Mouse (Mus musculus) CH12.LX (cell line): ENCODE data around the gene Fkbp15. TPM values are rescaled to one million over a fixed set of nuclear protein-coding genes. Genes with fewer than 3 reads are reported as not detected.

ENCODE experiments used
- DNase-seq: peaks from one replicate; pipeline ENCODE4 v3.0.0-alpha.2; 2013; ENCODE audit errors: extremely low read depth
- H3K27ac ChIP-seq: 2 replicates; pipeline ENCODE4 v1.5.1; 2012; ENCODE audit warnings: low read depth, mild to moderate bottlenecking, control low read depth, moderate library complexity; ENCODE audit not compliant: insufficient read depth
- H3K27me3 ChIP-seq: replicated peaks from 2 replicates; pipeline ENCODE3; 2012; ENCODE audit warnings: inconsistent platforms
- H3K36me3 ChIP-seq, 2 experiments: replicated peaks in 1 of 2; 2 replicates each; pipeline versions ENCODE3 to v1.6.1; 2012; ENCODE audit warnings: inconsistent platforms in 1 of 2, low read length in 1 of 2, mild to moderate bottlenecking in 1 of 2, mixed read lengths in 1 of 2, moderate library complexity in 1 of 2; ENCODE audit not compliant: control insufficient read depth in 1 of 2, insufficient read depth in 1 of 2
- H3K4me1 ChIP-seq, 2 experiments: 2 replicates each; pipeline ENCODE4 v1.6.1; 2012; ENCODE audit warnings: inconsistent platforms in 1 of 2, moderate library complexity in 1 of 2; ENCODE audit not compliant: insufficient read depth in 2 of 2, control insufficient read depth in 1 of 2
- H3K4me2 ChIP-seq: 2 replicates; pipeline ENCODE4 v1.6.1; 2012; ENCODE audit warnings: low read depth, mild to moderate bottlenecking, control low read depth; ENCODE audit not compliant: poor library complexity, insufficient read depth, severe bottlenecking
- H3K4me3 ChIP-seq, 3 experiments: fragments of 150-350 bp in 1 of 3; sonication (generic) in 1 of 3; replicated peaks in 1 of 3; 2 replicates each; pipeline versions ENCODE3 to v1.5.1; 2011 to 2012; ENCODE audit warnings: low read depth in 2 of 3, low read length in 2 of 3, mild to moderate bottlenecking in 2 of 3, moderate library complexity in 2 of 3, control low read depth in 1 of 3, improper control_type of control experiment in 1 of 3, inconsistent platforms in 1 of 3, mixed read lengths in 1 of 3; ENCODE audit not compliant: poor library complexity in 1 of 3
- H3K79me2 ChIP-seq: replicated peaks from 2 replicates; pipeline ENCODE4 v1.6.1; 2012; ENCODE audit warnings: mild to moderate bottlenecking, moderate library complexity; ENCODE audit not compliant: control insufficient read depth, poor library complexity, insufficient read depth, severe bottlenecking; ENCODE audit errors: extremely low read depth
- H3K9ac ChIP-seq: 2 replicates; pipeline ENCODE4 v1.6.1; 2012; ENCODE audit warnings: low read depth, mild to moderate bottlenecking, control low read depth, moderate library complexity; ENCODE audit not compliant: insufficient read depth
- H3K9me3 ChIP-seq: replicated peaks from 2 replicates; pipeline ENCODE3; 2012; ENCODE audit warnings: low read length, inconsistent platforms, mixed read lengths
- BHLHE40 ChIP-seq: IDR thresholded peaks from 2 replicates; pipeline ENCODE4 v1.6.1; 2011; ENCODE audit warnings: mild to moderate bottlenecking, low read depth, low read length, improper control_type of control experiment
- CHD1 ChIP-seq: IDR thresholded peaks from 2 replicates; pipeline ENCODE4 v1.6.1; 2012; ENCODE audit warnings: low read depth, low read length, improper control_type of control experiment, inconsistent platforms
- E2F4 ChIP-seq: IDR thresholded peaks from 2 replicates; pipeline ENCODE4 v1.6.1; 2011; ENCODE audit warnings: low read depth, low read length, improper control_type of control experiment; ENCODE audit not compliant: insufficient replicate concordance
- ELF1 ChIP-seq: IDR thresholded peaks from 2 replicates; pipeline ENCODE4 v1.6.1; 2014; ENCODE audit warnings: low read depth, mild to moderate bottlenecking, inconsistent platforms, low read length, improper control_type of control experiment
- ETS1 ChIP-seq: conservative IDR thresholded peaks from 2 replicates; pipeline ENCODE4 v1.6.1; 2012; ENCODE audit warnings: low read depth, mild to moderate bottlenecking, inconsistent platforms, low read length, improper control_type of control experiment, moderate library complexity
- JUN ChIP-seq: IDR thresholded peaks from 2 replicates; pipeline ENCODE4 v1.6.1; 2011; ENCODE audit warnings: low read depth, mild to moderate bottlenecking, low read length, improper control_type of control experiment, moderate library complexity; ENCODE audit not compliant: insufficient read depth
- JUND ChIP-seq: conservative IDR thresholded peaks from 2 replicates; pipeline ENCODE4 v1.6.1; 2011; ENCODE audit warnings: low read depth, low read length, improper control_type of control experiment
- MAFK ChIP-seq: IDR thresholded peaks from 2 replicates; pipeline ENCODE4 v1.6.1; 2011; ENCODE audit warnings: low read length, improper control_type of control experiment; ENCODE audit not compliant: insufficient replicate concordance
- MAX ChIP-seq: IDR thresholded peaks from 2 replicates; pipeline ENCODE4 v1.6.1; 2011; ENCODE audit warnings: low read length, improper control_type of control experiment
- MXI1 ChIP-seq: IDR thresholded peaks from 2 replicates; pipeline ENCODE4 v1.6.1; 2011; ENCODE audit warnings: mild to moderate bottlenecking, low read depth, low read length, improper control_type of control experiment
- NELFE ChIP-seq: IDR thresholded peaks from 2 replicates; pipeline ENCODE4 v1.6.1; 2011; ENCODE audit warnings: low read depth, low read length, improper control_type of control experiment
- NRF1 ChIP-seq: IDR thresholded peaks from 2 replicates; pipeline ENCODE4 v1.6.1; 2014; ENCODE audit warnings: low read depth, mild to moderate bottlenecking, inconsistent platforms, low read length, improper control_type of control experiment, moderate library complexity
- POLR2A ChIP-seq: IDR thresholded peaks from 2 replicates; pipeline ENCODE4 v1.6.1; 2011; ENCODE audit warnings: low read depth, mild to moderate bottlenecking, improper control_type of control experiment, low read length
- POLR2AphosphoS2 ChIP-seq: IDR thresholded peaks from 2 replicates; pipeline ENCODE4 v1.6.1; 2011; ENCODE audit warnings: low read depth, low read length, improper control_type of control experiment
- RCOR1 ChIP-seq: conservative IDR thresholded peaks from 2 replicates; pipeline ENCODE4 v1.6.1; 2012; ENCODE audit warnings: low read depth, mild to moderate bottlenecking, inconsistent platforms, low read length, improper control_type of control experiment
- TCF12 ChIP-seq: IDR thresholded peaks from 2 replicates; pipeline ENCODE4 v1.6.1; 2014; ENCODE audit warnings: low read depth, mild to moderate bottlenecking, inconsistent platforms, low read length, improper control_type of control experiment
- UBTF ChIP-seq: IDR thresholded peaks from 2 replicates; pipeline ENCODE4 v1.6.1; 2012; ENCODE audit warnings: low read depth, mild to moderate bottlenecking, inconsistent platforms, low read length, improper control_type of control experiment, moderate library complexity
- USF2 ChIP-seq: conservative IDR thresholded peaks from 2 replicates; pipeline ENCODE4 v1.6.1; 2011; ENCODE audit warnings: low read depth, low read length, improper control_type of control experiment
- ZNF384 ChIP-seq: IDR thresholded peaks from 2 replicates; pipeline ENCODE4 v1.6.1; 2012; ENCODE audit warnings: low read depth, low read length, improper control_type of control experiment, inconsistent platforms
- dilution Hi-C: fragments of 300-500 bp; cut with MboI; formaldehyde crosslinking; loops from 2 replicates; pipeline ENCODE4 v1.14.3; 2020; ENCODE audit warnings: low sequenced_read_pairs; ENCODE audit not compliant: extremely low pct_unique_long_range_greater_than_20kb, extremely low pct_ligation_motif_present
- in situ Hi-C: fragments of 300-500 bp; cut with MboI; formaldehyde crosslinking; loops from 3 replicates; pipeline ENCODE4 v1.14.3; 2019; ENCODE audit warnings: low sequenced_read_pairs, low pct_ligation_motif_present, low pct_unique_long_range_greater_than_20kb, mixed read lengths
- polyA plus RNA-seq: library from polyadenylated mRNA; unstranded; fragments of >175 nt; gene quantifications from 2 replicates; pipeline ENCODE4 v1.2.1, GENCODE M21; 2012; ENCODE audit warnings: low read depth; ENCODE audit not compliant: insufficient read length
- total RNA-seq, 2 experiments: library from RNA; depleted of rRNA; stranded (reverse); fragments of 300-350 nt in 1 of 2; fragments of >200 nt in 1 of 2; gene quantifications; 2 replicates each; pipeline ENCODE4 v1.2.3; 2012 to 2014

The Fkbp15 gene
- total and polyA plus RNA-seq, 3 experiments: 24.0 to 35.1 (median 30.4) TPM

DNA sequence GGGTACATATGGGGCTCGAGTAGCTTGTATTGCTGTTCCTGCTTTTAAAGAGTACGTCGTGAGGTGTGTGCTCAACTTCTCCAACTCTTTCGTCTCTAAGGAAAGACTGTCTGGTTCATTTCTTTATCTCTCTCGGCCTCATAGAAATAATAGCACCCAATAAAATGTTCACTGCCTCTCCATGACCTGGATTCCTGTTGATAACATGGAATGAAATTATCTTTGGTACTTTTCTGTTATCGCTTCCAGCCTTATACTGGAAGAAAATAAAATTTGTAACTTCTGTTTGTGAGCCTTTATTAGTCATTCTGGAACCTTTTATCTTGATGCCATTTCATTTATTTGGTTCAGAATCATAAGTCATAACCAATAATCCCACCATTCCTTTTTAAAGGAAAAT lies 22.9 kb upstream of the Fkbp15 start:
- Histone ChIP-seq H3K4me2 (no peak overlapping the region), H3K79me2 (no peaks in the 10 kb centered on the region; the same call in 1 of the 2 replicates), H3K27ac (no peak overlapping the region), H3K9me3 (no peaks in the 10 kb centered on the region), H3K9ac (no peak overlapping the region)
- in situ Hi-C loops: no loop called here
- no peak for DNase-seq
- TF ChIP-seq POLR2AphosphoS2 (no peak), CHD1 (no peak)
- TF ChIP-seq, all 38 proteins: peak for 0
- Histone ChIP-seq H3K36me3 (peaks cover 11 to 44% of the 10 kb centered on the region in 2 experiments), H3K4me3 (no peak overlapping the region), H3K27me3 (no peaks in the 10 kb centered on the region), H3K4me1 (no peaks in the 10 kb centered on the region)
- dilution Hi-C loops: no loop called here

DNA sequence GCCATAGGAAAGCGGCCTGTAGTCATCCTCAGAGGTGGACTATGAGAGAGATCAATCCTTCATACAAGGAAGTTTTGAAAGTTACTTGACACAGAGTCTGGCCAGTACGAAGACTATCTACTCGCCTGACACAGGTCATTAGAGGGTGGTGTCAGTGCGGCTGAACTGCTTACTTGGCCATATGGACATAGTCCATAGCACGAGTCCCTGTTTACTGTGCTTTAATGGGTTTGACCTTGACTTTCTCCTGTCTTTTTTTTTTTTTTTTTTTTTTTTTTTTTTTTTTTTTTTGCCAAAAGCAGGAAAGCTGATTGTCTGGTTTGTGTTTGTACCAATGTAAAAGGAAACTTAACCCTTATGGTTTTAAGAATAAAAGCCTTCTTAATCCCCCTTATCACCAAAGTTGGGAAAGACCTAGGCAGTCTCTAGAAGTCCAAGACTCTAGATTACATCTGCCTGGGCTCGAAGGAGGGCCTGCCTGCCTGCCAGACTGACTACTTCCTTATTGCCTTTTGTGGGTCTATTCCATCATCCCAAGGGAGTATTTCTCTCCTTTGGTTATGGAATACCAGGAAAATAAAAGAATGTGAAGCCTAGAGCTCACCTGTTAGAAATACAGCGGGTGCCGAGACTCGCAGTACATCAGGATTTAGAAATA lies 19.5 kb upstream of the Fkbp15 start:
- TF ChIP-seq ZNF384 (peak; percentile 50; the same call in 1 of the 2 replicates), MXI1 (no peak)
- no peak overlapping the region for H3K27ac ChIP-seq
- H3K4me2 ChIP-seq: no peak overlapping the region
- no peaks in the 10 kb centered on the region; the same call in 1 of the 2 replicates for H3K79me2 ChIP-seq
- dilution Hi-C loops (no loop called here), in situ Hi-C loops (no loop called here)
- peaks cover 0 to 3% of the 10 kb centered on the region in 2 experiments; a peak in 1 of 4 replicates for H3K4me1 ChIP-seq
- H3K4me3 ChIP-seq: no peak overlapping the region
- H3K9ac ChIP-seq: no peak overlapping the region
- no peak for DNase-seq
- no peaks in the 10 kb centered on the region for H3K27me3 ChIP-seq
- H3K36me3 ChIP-seq: peaks cover 4 to 27% of the 10 kb centered on the region in 2 experiments
- no peaks in the 10 kb centered on the region for H3K9me3 ChIP-seq

DNA sequence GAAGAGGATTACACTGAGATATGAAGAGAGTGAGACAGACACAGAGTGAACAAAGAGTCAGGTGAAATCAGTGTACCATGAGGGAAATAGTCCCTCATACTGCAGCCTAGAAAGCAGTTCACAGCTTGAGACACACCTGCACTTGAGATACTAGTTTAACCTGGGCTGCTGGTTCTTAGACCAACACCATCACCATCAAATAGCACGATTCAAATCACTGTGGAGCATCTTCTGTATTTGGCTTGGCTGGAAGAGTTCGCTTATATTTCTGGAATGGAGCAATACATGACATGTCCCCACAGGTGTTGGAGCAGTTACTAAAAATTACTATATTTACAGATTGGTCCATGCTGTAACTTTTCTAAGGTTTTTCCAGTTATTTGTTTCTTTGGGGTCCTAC lies 15.8 kb upstream of the Fkbp15 start:
- Histone ChIP-seq H3K4me2 (no peak overlapping the region), H3K9ac (no peak overlapping the region), H3K4me3 (no peak overlapping the region), H3K4me1 (peaks cover 0 to 3% of the 10 kb centered on the region in 2 experiments; a peak in 1 of 4 replicates), H3K79me2 (peaks cover 3% of the 10 kb centered on the region), H3K9me3 (no peaks in the 10 kb centered on the region), H3K27ac (no peak overlapping the region), H3K27me3 (no peaks in the 10 kb centered on the region), H3K36me3 (peaks cover 0 to 23% of the 10 kb centered on the region in 2 experiments)
- DNase-seq: no peak
- TF ChIP-seq ETS1: no peak
- TF ChIP-seq NELFE: no peak
- TF ChIP-seq JUND: no peak
- TF ChIP-seq ZNF384: no peak
- TF ChIP-seq USF2: no peak
- TF ChIP-seq MAX: no peak
- no peak for TF ChIP-seq UBTF
- no peak for TF ChIP-seq MAFK
- TF ChIP-seq RCOR1: no peak
- no peak for TF ChIP-seq CHD1
- no peak for TF ChIP-seq POLR2A
- no peak for TF ChIP-seq JUN
- TF ChIP-seq TCF12: no peak
- no peak for TF ChIP-seq BHLHE40
- TF ChIP-seq E2F4: no peak
- no peak for TF ChIP-seq ELF1
- TF ChIP-seq NRF1: no peak
- TF ChIP-seq MXI1: no peak
- dilution Hi-C loops (no loop called here), in situ Hi-C loops (no loop called here)
